Mouse (Mus musculus): ENCODE data around the gene Maml3. TPM values are rescaled to one million over a fixed set of nuclear protein-coding genes. Genes with fewer than 3 reads are reported as not detected.

Maml3 gene
- polyA plus RNA-seq, 1 experiment from 2014 or later = 2.6 TPM

GRCm38 (mm10) chr3:51809822-51810221 lies 295.1 kb downstream of the Maml3 start:
- no peaks in the 10 kb centered on the region for H3K9me3 ChIP-seq (replicated peaks; ENCODE audit: control insufficient read depth, low read length)
- no peak overlapping the region for H3K27ac ChIP-seq (ENCODE audit: low read depth, low read length)
- no peaks in the 10 kb centered on the region for H3K36me3 ChIP-seq (ENCODE audit: control insufficient read depth, insufficient read depth, low read length)
- H3K4me3 ChIP-seq (ENCODE audit: low read depth, low read length) = no peak overlapping the region
- no peak for ATAC-seq (replicated peaks; ENCODE audit: insufficient number of reproducible peaks, low FRiP score, low TSS enrichment)
- WGBS (ENCODE audit: insufficient replicate concordance) = 68% methylated on average over 7 of the region's 7 CpGs
- H3K4me1 ChIP-seq (ENCODE audit: control insufficient read depth, insufficient read depth, low read length) = no peaks in the 10 kb centered on the region
- no peaks in the 10 kb centered on the region for H3K27me3 ChIP-seq (ENCODE audit: control insufficient read depth, insufficient read depth, low read length)
- H3K9ac ChIP-seq (ENCODE audit: low read depth, low read length) = no peak overlapping the region
- no peak overlapping the region for H3K4me2 ChIP-seq

GRCm38 (mm10) chr3:51807981-51808870 lies 296.6 kb downstream of the Maml3 start:
- ATAC-seq (replicated peaks; ENCODE audit: insufficient number of reproducible peaks, low FRiP score, low TSS enrichment) = no peak
- Histone ChIP-seq H3K4me2 (no peak overlapping the region), H3K9ac (ENCODE audit: low read depth, low read length) (no peak overlapping the region), H3K9me3 (replicated peaks; ENCODE audit: control insufficient read depth, low read length) (no peaks in the 10 kb centered on the region), H3K27ac (ENCODE audit: low read depth, low read length) (no peak overlapping the region), H3K4me1 (ENCODE audit: control insufficient read depth, insufficient read depth, low read length) (no peaks in the 10 kb centered on the region), H3K36me3 (ENCODE audit: control insufficient read depth, insufficient read depth, low read length) (no peaks in the 10 kb centered on the region), H3K27me3 (ENCODE audit: control insufficient read depth, insufficient read depth, low read length) (no peaks in the 10 kb centered on the region), H3K4me3 (ENCODE audit: low read depth, low read length) (no peak overlapping the region)
- WGBS (ENCODE audit: insufficient replicate concordance) = 79% methylated on average over 16 of the region's 16 CpGs

DNA sequence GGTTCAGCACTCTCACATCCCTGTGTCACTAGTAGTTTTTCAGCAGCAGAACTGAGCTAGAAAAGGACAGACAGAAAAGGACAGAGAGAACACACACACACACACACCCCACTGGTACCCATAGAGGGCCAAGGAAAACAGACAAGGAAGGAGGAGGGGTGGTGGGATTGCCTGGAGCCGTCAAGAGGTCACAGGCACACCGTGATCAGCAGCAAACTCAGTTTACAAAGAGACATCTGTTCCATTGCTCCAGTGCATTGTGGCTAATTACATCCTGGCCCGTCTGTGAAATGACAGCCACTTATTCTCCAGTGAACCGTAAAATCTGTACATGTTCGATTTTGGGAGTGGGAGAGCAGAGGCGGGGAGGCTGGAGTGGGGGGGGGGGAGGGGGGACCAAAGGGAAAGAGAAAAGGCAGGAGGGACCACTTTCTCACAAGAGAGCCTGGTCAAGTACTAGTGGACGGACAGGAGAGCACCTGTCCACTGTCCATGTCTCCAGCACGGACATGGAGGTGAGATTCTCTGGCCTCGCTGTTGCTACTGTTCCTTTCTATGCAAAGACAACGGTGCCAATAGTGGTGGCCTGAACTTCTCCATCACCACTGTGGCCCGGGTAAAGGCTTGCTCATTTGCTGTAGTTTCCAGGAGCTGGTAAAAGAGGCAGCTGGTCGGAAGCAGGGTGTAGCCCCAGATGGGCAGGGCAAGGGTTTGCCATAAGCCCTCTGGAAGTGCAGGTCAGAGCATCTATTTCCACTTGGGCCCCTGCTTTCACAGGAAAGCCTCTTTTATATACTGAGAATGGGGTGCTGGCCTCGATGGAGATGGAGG lies 299.2 kb downstream of the Maml3 start:
- no peak overlapping the region for H3K27ac ChIP-seq (ENCODE audit: low read depth, low read length)
- no peak overlapping the region for H3K4me2 ChIP-seq
- H3K9me3 ChIP-seq (replicated peaks; ENCODE audit: control insufficient read depth, low read length) = no peaks in the 10 kb centered on the region
- H3K4me1 ChIP-seq (ENCODE audit: control insufficient read depth, insufficient read depth, low read length) = no peaks in the 10 kb centered on the region
- H3K4me3 ChIP-seq (ENCODE audit: low read depth, low read length) = no peak overlapping the region
- no peak overlapping the region for H3K9ac ChIP-seq (ENCODE audit: low read depth, low read length)
- no peak for ATAC-seq (replicated peaks; ENCODE audit: insufficient number of reproducible peaks, low FRiP score, low TSS enrichment)
- no peaks in the 10 kb centered on the region for H3K36me3 ChIP-seq (ENCODE audit: control insufficient read depth, insufficient read depth, low read length)
- WGBS (ENCODE audit: insufficient replicate concordance) = 53% methylated on average over 13 of the region's 13 CpGs
- H3K27me3 ChIP-seq (ENCODE audit: control insufficient read depth, insufficient read depth, low read length) = no peaks in the 10 kb centered on the region

- Histone ChIP-seq H3K27me3 (ENCODE audit: control insufficient read depth, insufficient read depth, low read length) (no peaks in the 10 kb centered on the region), H3K27ac (ENCODE audit: low read depth, low read length) (no peak overlapping the region), H3K9ac (ENCODE audit: low read depth, low read length) (no peak overlapping the region), H3K36me3 (ENCODE audit: control insufficient read depth, insufficient read depth, low read length) (no peaks in the 10 kb centered on the region), H3K4me1 (ENCODE audit: control insufficient read depth, insufficient read depth, low read length) (peaks cover 4% of the 10 kb centered on the region), H3K4me2 (no peak overlapping the region), H3K9me3 (replicated peaks; ENCODE audit: control insufficient read depth, low read length) (no peaks in the 10 kb centered on the region), H3K4me3 (ENCODE audit: low read depth, low read length) (no peak overlapping the region)
- 73% methylated on average over 6 of the region's 6 CpGs for WGBS (ENCODE audit: insufficient replicate concordance)
- ATAC-seq (replicated peaks; ENCODE audit: insufficient number of reproducible peaks, low FRiP score, low TSS enrichment) = no peak
Measured at GRCm38 (mm10) chr3:51803903-51804302, 301.0 kb downstream of the Maml3 start.

DNA sequence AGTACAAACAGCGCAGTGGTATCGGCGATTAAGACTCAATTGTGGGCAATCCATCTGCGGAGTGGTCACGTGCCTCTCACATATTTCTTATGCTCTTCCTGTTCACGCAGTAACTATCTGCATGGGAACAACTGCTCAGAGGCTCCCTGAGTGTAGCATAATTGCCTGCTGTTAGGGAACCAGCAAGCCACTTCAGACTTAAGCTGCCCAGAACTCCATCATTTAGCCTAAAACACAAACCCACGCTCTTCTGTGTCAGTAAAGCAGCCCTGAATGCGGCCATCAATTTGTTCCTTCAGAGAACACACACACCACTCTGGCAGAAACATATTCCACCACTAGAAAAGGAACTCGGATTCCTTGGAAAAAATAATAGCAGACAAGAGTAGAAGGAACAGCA lies 305.2 kb downstream of the Maml3 start:
- no peaks in the 10 kb centered on the region for H3K36me3 ChIP-seq (ENCODE audit: control insufficient read depth, insufficient read depth, low read length)
- no peaks in the 10 kb centered on the region for H3K9me3 ChIP-seq (replicated peaks; ENCODE audit: control insufficient read depth, low read length)
- H3K4me2 ChIP-seq = no peak overlapping the region
- H3K27ac ChIP-seq (ENCODE audit: low read depth, low read length) = no peak overlapping the region
- no peaks in the 10 kb centered on the region for H3K27me3 ChIP-seq (ENCODE audit: control insufficient read depth, insufficient read depth, low read length)
- no peak overlapping the region for H3K9ac ChIP-seq (ENCODE audit: low read depth, low read length)
- WGBS (ENCODE audit: insufficient replicate concordance) = 81% methylated on average over 9 of the region's 9 CpGs
- no peak for ATAC-seq (replicated peaks; ENCODE audit: insufficient number of reproducible peaks, low FRiP score, low TSS enrichment)
- no peak overlapping the region for H3K4me3 ChIP-seq (ENCODE audit: low read depth, low read length)
- H3K4me1 ChIP-seq (ENCODE audit: control insufficient read depth, insufficient read depth, low read length) = peaks cover 10% of the 10 kb centered on the region

- no peak for ATAC-seq (replicated peaks; ENCODE audit: insufficient number of reproducible peaks, low FRiP score, low TSS enrichment)
- WGBS (ENCODE audit: insufficient replicate concordance) = 64% methylated on average over 6 of the region's 6 CpGs
- peak overlapping the region; percentile 40; the same call in 1 of the 2 replicates for H3K4me2 ChIP-seq
- no peak overlapping the region for H3K4me3 ChIP-seq (ENCODE audit: low read depth, low read length)
- no peak overlapping the region for H3K9ac ChIP-seq (ENCODE audit: low read depth, low read length)
- H3K27ac ChIP-seq (ENCODE audit: low read depth, low read length) = no peak overlapping the region
- no peaks in the 10 kb centered on the region for H3K9me3 ChIP-seq (replicated peaks; ENCODE audit: control insufficient read depth, low read length)
- H3K4me1 ChIP-seq (ENCODE audit: control insufficient read depth, insufficient read depth, low read length) = peaks cover 10% of the 10 kb centered on the region
- no peaks in the 10 kb centered on the region for H3K27me3 ChIP-seq (ENCODE audit: control insufficient read depth, insufficient read depth, low read length)
- H3K36me3 ChIP-seq (ENCODE audit: control insufficient read depth, insufficient read depth, low read length) = no peaks in the 10 kb centered on the region
Measured at GRCm38 (mm10) chr3:51796838-51797237, 308.0 kb downstream of the Maml3 start.

DNA sequence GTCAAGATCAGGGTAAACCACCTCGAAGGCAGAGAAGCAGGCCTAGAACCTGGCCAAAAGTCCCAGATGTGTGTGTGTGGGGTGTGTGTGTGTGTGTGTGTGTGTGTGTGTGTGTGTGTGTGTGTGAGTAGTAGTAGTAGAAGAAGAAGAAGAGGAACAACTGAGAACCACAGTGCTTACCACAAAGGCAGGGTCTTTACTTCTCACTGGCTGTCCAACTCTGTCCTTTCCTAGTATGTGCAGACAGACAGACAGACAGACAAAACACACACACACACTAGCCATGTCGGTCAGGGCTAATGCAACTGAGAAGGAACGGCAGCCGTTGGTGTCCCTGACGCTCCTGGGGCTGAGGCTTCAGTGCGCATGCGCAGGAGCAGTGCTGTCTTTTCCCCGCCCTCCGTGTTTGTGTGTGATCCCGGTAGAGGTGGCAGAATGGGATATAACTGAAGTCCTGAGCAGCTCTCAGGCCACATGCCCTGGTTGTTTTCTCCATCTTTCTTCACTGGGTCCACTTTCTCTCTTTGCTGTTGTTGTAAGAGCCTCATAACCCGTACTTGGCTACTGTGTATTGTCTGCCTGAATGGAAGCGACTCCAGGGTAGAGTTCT lies 308.6 kb downstream of the Maml3 start:
- H3K4me2 ChIP-seq = peak overlapping the region; percentile 40
- no peak overlapping the region for H3K27ac ChIP-seq (ENCODE audit: low read depth, low read length)
- no peaks in the 10 kb centered on the region for H3K36me3 ChIP-seq (ENCODE audit: control insufficient read depth, insufficient read depth, low read length)
- no peak overlapping the region for H3K9ac ChIP-seq (ENCODE audit: low read depth, low read length)
- H3K4me3 ChIP-seq (ENCODE audit: low read depth, low read length) = no peak overlapping the region
- H3K27me3 ChIP-seq (ENCODE audit: control insufficient read depth, insufficient read depth, low read length) = no peaks in the 10 kb centered on the region
- WGBS (ENCODE audit: insufficient replicate concordance) = 65% methylated on average over 12 of the region's 12 CpGs
- H3K4me1 ChIP-seq (ENCODE audit: control insufficient read depth, insufficient read depth, low read length) = peaks cover 10% of the 10 kb centered on the region
- ATAC-seq (replicated peaks; ENCODE audit: insufficient number of reproducible peaks, low FRiP score, low TSS enrichment) = no peak
- H3K9me3 ChIP-seq (replicated peaks; ENCODE audit: control insufficient read depth, low read length) = no peaks in the 10 kb centered on the region

DNA sequence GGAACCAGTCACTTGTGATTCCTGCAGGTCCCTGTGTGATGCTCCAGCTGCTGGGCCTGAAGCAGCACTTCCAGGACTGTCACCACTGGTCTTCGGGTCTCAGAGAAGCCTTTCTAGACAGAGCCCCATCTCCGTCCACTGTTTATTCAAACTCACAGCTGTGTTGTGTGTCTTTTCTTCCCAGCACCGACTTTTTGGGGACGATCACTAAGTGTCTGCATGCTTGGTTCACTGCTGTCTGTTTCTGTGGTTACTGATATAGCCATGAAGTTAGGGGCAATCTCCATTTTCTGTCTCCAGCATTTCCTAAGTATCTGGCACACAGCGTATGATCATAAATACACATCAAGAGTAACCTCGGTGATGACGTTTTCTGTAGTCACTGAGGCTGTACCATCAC lies 313.3 kb downstream of the Maml3 start:
- WGBS (ENCODE audit: insufficient replicate concordance) = 76% methylated on average over 7 of the region's 7 CpGs
- no peak overlapping the region for H3K27ac ChIP-seq (ENCODE audit: low read depth, low read length)
- ATAC-seq (replicated peaks; ENCODE audit: insufficient number of reproducible peaks, low FRiP score, low TSS enrichment) = no peak
- H3K36me3 ChIP-seq (ENCODE audit: control insufficient read depth, insufficient read depth, low read length) = no peaks in the 10 kb centered on the region
- H3K4me1 ChIP-seq (ENCODE audit: control insufficient read depth, insufficient read depth, low read length) = peaks cover 13% of the 10 kb centered on the region
- no peak overlapping the region for H3K4me3 ChIP-seq (ENCODE audit: low read depth, low read length)
- H3K27me3 ChIP-seq (ENCODE audit: control insufficient read depth, insufficient read depth, low read length) = no peaks in the 10 kb centered on the region
- no peaks in the 10 kb centered on the region for H3K9me3 ChIP-seq (replicated peaks; ENCODE audit: control insufficient read depth, low read length)
- H3K4me2 ChIP-seq = no peak overlapping the region
- no peak overlapping the region for H3K9ac ChIP-seq (ENCODE audit: low read depth, low read length)
